Mouse (Mus musculus) lung, embryonic 16.5 days (tissue): ENCODE measurements around the gene Triobp. TPM values are rescaled to one million over a fixed set of nuclear protein-coding genes. Genes with fewer than 3 reads are reported as not detected.
A peak's percentile ranks its signal among the peaks of the same experiment; 100 is the strongest.

Source experiments
- ATAC-seq: fragments of 200-750 bp; cut with Nextera tagmentation; 2 replicates; pipeline ENCODE4 v1.8.0; 2017; ENCODE audit warnings: low read depth, mild to moderate bottlenecking, moderate library complexity
- H3K27ac ChIP-seq: fragments of 300-500 bp; sonication (generic); 2 replicates; pipeline ENCODE4 v1.5.1; 2014; ENCODE audit warnings: mild to moderate bottlenecking, control low read depth, low read length
- H3K27me3 ChIP-seq: fragments of 300-500 bp; sonication (generic); 2 replicates; pipeline ENCODE4 v1.6.1; 2014; ENCODE audit warnings: low read depth, low read length, mixed read lengths; ENCODE audit not compliant: control insufficient read depth, insufficient read depth
- H3K36me3 ChIP-seq: fragments of 300-500 bp; sonication (generic); 2 replicates; pipeline ENCODE4 v1.6.1; 2014; ENCODE audit warnings: low read length; ENCODE audit not compliant: control insufficient read depth, insufficient read depth
- H3K4me1 ChIP-seq: fragments of 300-500 bp; sonication (generic); replicated peaks from 2 replicates; pipeline ENCODE4 v1.6.1; 2014; ENCODE audit warnings: low read length, mixed read lengths; ENCODE audit not compliant: control insufficient read depth, insufficient read depth
- H3K4me2 ChIP-seq: fragments of 300-500 bp; sonication (generic); 2 replicates; pipeline ENCODE4 v1.6.1; 2014; ENCODE audit warnings: low read depth, low read length, control low read depth
- H3K4me3 ChIP-seq: fragments of 300-500 bp; sonication (generic); 2 replicates; pipeline ENCODE4 v1.5.1; 2014; ENCODE audit warnings: mild to moderate bottlenecking, low read length, control low read depth
- H3K9ac ChIP-seq: fragments of 300-500 bp; sonication (generic); 2 replicates; pipeline ENCODE4 v1.6.1; 2014; ENCODE audit warnings: low read length, control low read depth
- H3K9me3 ChIP-seq: fragments of 300-500 bp; sonication (generic); 2 replicates; pipeline ENCODE4 v1.6.1; 2016; ENCODE audit warnings: low read length; ENCODE audit not compliant: control insufficient read depth
- WGBS: fragments of 180-500 bp; shearing (Covaris S2); extraction: QIAGEN DNeasy Blood & Tissue Kit; methylation state at CpG from one replicate; pipeline ENCODE4 v1.1.7; 2014; 5-methylcytosine and 5-hydroxymethylcytosine counted together
- microRNA-seq: library from miRNA; unstranded; fragments of <30 nt; microRNA quantifications from one replicate; pipeline ENCODE4, GENCODE M21; 2016
- polyA plus RNA-seq: library from polyadenylated mRNA; unstranded; fragments of >200 nt; fragmentation: Nextera tagmentation; extraction: Ambion mirVana; gene quantifications from 2 replicates; pipeline ENCODE4 v1.2.1, GENCODE M21; 2015

The Triobp gene
- polyA plus RNA-seq, 1 experiment from 2014 or later = 51.3 TPM

- H3K36me3 ChIP-seq = peaks cover 31% of the 10 kb centered on the region
- no peak overlapping the region for H3K4me2 ChIP-seq
- no peak overlapping the region for H3K9ac ChIP-seq
- no peaks in the 10 kb centered on the region for H3K9me3 ChIP-seq
- ATAC-seq = peak; percentile 56
- no peak overlapping the region for H3K4me3 ChIP-seq
- peak overlapping the region; percentile 74 for H3K27ac ChIP-seq
- H3K4me1 ChIP-seq = peaks cover 5% of the 10 kb centered on the region
- no peaks in the 10 kb centered on the region for H3K27me3 ChIP-seq
- WGBS = 55% methylated on average over 13 of the region's 13 CpGs
Observed at GRCm38 (mm10) chr15:79051461-79052360, 104.2 kb downstream of the Triobp start.

GRCm38 (mm10) chr15:79052366-79052765 lies 104.8 kb downstream of the Triobp start:
- Histone ChIP-seq H3K4me2 (no peak overlapping the region), H3K9me3 (no peaks in the 10 kb centered on the region), H3K36me3 (peaks cover 34% of the 10 kb centered on the region), H3K27ac (peak overlapping the region; percentile 74; the same call in 1 of the 2 replicates), H3K4me3 (no peak overlapping the region), H3K27me3 (no peaks in the 10 kb centered on the region), H3K9ac (no peak overlapping the region), H3K4me1 (peaks cover 5% of the 10 kb centered on the region)
- 83% methylated on average over 2 of the region's 2 CpGs for WGBS
- no peak for ATAC-seq

Small RNA genes lying within 50 kb of the gene (microRNA-seq; reads per million reads assigned to microRNA genes)
- gene Mir6956 = 1.2 reads per million

Other genes starting within 250 kb of the Triobp start
- 0.09 and 0.15 TPM in 2 replicates for gene Elfn2, start 229.0 kb upstream of the Triobp start, polyA plus RNA-seq
- 40.8 and 43.1 TPM in 2 replicates for gene Mfng, start 174.2 kb upstream of the Triobp start, polyA plus RNA-seq
- gene Card10, start 144.7 kb upstream of the Triobp start, polyA plus RNA-seq = 6.1 and 6.2 TPM in 2 replicates
- gene Cdc42ep1, start 105.1 kb upstream of the Triobp start, polyA plus RNA-seq = 113 TPM in 2 replicates
- 1.0 and 1.2 TPM in 2 replicates for gene Lgals2, start 92.2 kb upstream of the Triobp start, polyA plus RNA-seq
- gene Gga1, start 70.5 kb upstream of the Triobp start, polyA plus RNA-seq = 58.3 and 63.1 TPM in 2 replicates
- 0.16 and 0.59 TPM in 2 replicates for gene Gm49510, start 48.1 kb upstream of the Triobp start, polyA plus RNA-seq
- 37.3 and 41.8 TPM in 2 replicates for gene Sh3bp1, start 48.0 kb upstream of the Triobp start, polyA plus RNA-seq
- gene Pdxp, start 33.8 kb upstream of the Triobp start, polyA plus RNA-seq = 6.8 and 8.0 TPM in 2 replicates
- 796 and 862 TPM in 2 replicates for gene Lgals1, start 21.0 kb upstream of the Triobp start, polyA plus RNA-seq
- gene Nol12, start 12.8 kb upstream of the Triobp start, polyA plus RNA-seq = 43.0 and 48.3 TPM in 2 replicates
- 516 and 576 TPM in 2 replicates for gene H1f0, start 80.7 kb downstream of the Triobp start, polyA plus RNA-seq
- not detected in 2 replicates for gene Galr3, start 94.2 kb downstream of the Triobp start, polyA plus RNA-seq
- gene Ankrd54, start 115.2 kb downstream of the Triobp start, polyA plus RNA-seq = 52.6 and 56.7 TPM in 2 replicates
- gene Eif3l, start 127.5 kb downstream of the Triobp start, polyA plus RNA-seq = 196 and 209 TPM in 2 replicates
- gene Micall1, start 161.2 kb downstream of the Triobp start, polyA plus RNA-seq = 6.9 and 7.8 TPM in 2 replicates
- gene Polr2f, start 193.3 kb downstream of the Triobp start, polyA plus RNA-seq = 255 and 267 TPM in 2 replicates
- gene 1700088E04Rik, start 193.5 kb downstream of the Triobp start, polyA plus RNA-seq = 16.3 and 18.3 TPM in 2 replicates
- gene Sox10, start 217.5 kb downstream of the Triobp start, polyA plus RNA-seq = 0.67 and 0.82 TPM in 2 replicates